Mouse (Mus musculus) erythroblast, embryonic 14.5 days (primary cell): Measurements from ENCODE around the gene Olfr750. TPM values are rescaled to one million over a fixed set of nuclear protein-coding genes. Genes with fewer than 3 reads are reported as not detected.

Experiments
- H3K27me3 ChIP-seq: 2 replicates; pipeline ENCODE4 v1.6.1; 2012; ENCODE audit warnings: inconsistent platforms; ENCODE audit not compliant: control insufficient read depth
- H3K36me3 ChIP-seq: 2 replicates; pipeline ENCODE4 v1.6.1; 2012; ENCODE audit warnings: mild to moderate bottlenecking, inconsistent platforms; ENCODE audit not compliant: control insufficient read depth
- H3K4me1 ChIP-seq: 2 replicates; pipeline ENCODE4 v1.6.1; 2012; ENCODE audit warnings: inconsistent platforms; ENCODE audit not compliant: control insufficient read depth
- H3K4me3 ChIP-seq: replicated peaks from 2 replicates; pipeline ENCODE3; 2012; ENCODE audit warnings: moderate library complexity, mild to moderate bottlenecking, inconsistent platforms
- H3K9me3 ChIP-seq: 2 replicates; pipeline ENCODE4 v1.6.1; 2012; ENCODE audit warnings: low read length, inconsistent platforms, mixed read lengths; ENCODE audit not compliant: control insufficient read depth
- GATA1 ChIP-seq: IDR thresholded peaks from 2 replicates; pipeline ENCODE4 v1.6.1; 2012; ENCODE audit warnings: low read length, inconsistent platforms, mixed read lengths
- TAL1 ChIP-seq: IDR thresholded peaks from 3 replicates; pipeline ENCODE4 v1.6.1; 2012; ENCODE audit warnings: low read length, inconsistent platforms, mixed read lengths
- polyA plus RNA-seq: library from polyadenylated mRNA; stranded (reverse); fragments of >175 nt; gene quantifications from 2 replicates; pipeline ENCODE4 v1.2.3, GENCODE M21; 2012

The Olfr750 gene
- polyA plus RNA-seq, 1 experiment, result not detected

- H3K4me1 ChIP-seq, result no peaks in the 10 kb centered on the region
- H3K9me3 ChIP-seq, result no peaks in the 10 kb centered on the region
- no peaks in the 10 kb centered on the region for H3K27me3 ChIP-seq
- TF ChIP-seq GATA1, result no peak
- TF ChIP-seq TAL1, result no peak
- H3K36me3 ChIP-seq, result no peaks in the 10 kb centered on the region
- no peak overlapping the region for H3K4me3 ChIP-seq
Observed at GRCm38 (mm10) chr14:51047846-51048245, 26.4 kb downstream of the Olfr750 start.

GRCm38 (mm10) chr14:51041769-51042168 is 32.5 kb downstream of the Olfr750 start, which contains the start of gene Rnase9:
TSS of gene Rnase9 (minus strand) at chr14:51041869.
- Histone ChIP-seq H3K4me1 (no peaks in the 10 kb centered on the region), H3K4me3 (no peak within 1 kb of the TSS), H3K36me3 (no peaks in the 10 kb centered on the region), H3K9me3 (no peaks in the 10 kb centered on the region), H3K27me3 (no peaks in the 10 kb centered on the region)
- TF ChIP-seq TAL1 (no peak), GATA1 (no peak)

GRCm38 (mm10) chr14:51036214-51036613 is 38.0 kb downstream of the Olfr750 start:
- Histone ChIP-seq H3K4me3 (no peak overlapping the region), H3K9me3 (no peaks in the 10 kb centered on the region), H3K36me3 (no peaks in the 10 kb centered on the region), H3K4me1 (no peaks in the 10 kb centered on the region), H3K27me3 (no peaks in the 10 kb centered on the region)
- TF ChIP-seq GATA1 (no peak), TAL1 (no peak)

- TF ChIP-seq TAL1 (no peak), GATA1 (no peak)
- Histone ChIP-seq H3K9me3 (no peaks in the 10 kb centered on the region), H3K27me3 (no peaks in the 10 kb centered on the region), H3K36me3 (no peaks in the 10 kb centered on the region), H3K4me1 (no peaks in the 10 kb centered on the region), H3K4me3 (no peak overlapping the region)
Observed at GRCm38 (mm10) chr14:51035206-51035605, 39.0 kb downstream of the Olfr750 start.

GRCm38 (mm10) chr14:51027387-51028155 is 46.7 kb downstream of the Olfr750 start:
- Histone ChIP-seq H3K4me3 (no peak overlapping the region), H3K36me3 (no peaks in the 10 kb centered on the region), H3K27me3 (no peaks in the 10 kb centered on the region), H3K4me1 (0 out of 2 replicates have a peak, but pooled peaks cover 1% of the 10 kb centered on the region), H3K9me3 (no peaks in the 10 kb centered on the region)
- TF ChIP-seq GATA1 (no peak), TAL1 (no peak)

- TF ChIP-seq GATA1 (no peak), TAL1 (no peak)
- Histone ChIP-seq H3K9me3 (no peaks in the 10 kb centered on the region), H3K4me3 (no peak overlapping the region), H3K36me3 (no peaks in the 10 kb centered on the region), H3K27me3 (no peaks in the 10 kb centered on the region), H3K4me1 (0 out of 2 replicates have a peak, but pooled peaks cover 1% of the 10 kb centered on the region)
Observed at GRCm38 (mm10) chr14:51026391-51027133, 47.7 kb downstream of the Olfr750 start.

- no peaks in the 10 kb centered on the region for H3K36me3 ChIP-seq
- TF ChIP-seq TAL1 (no peak), GATA1 (no peak)
- H3K4me1 ChIP-seq, result 0 out of 2 replicates have a peak, but pooled peaks cover 1% of the 10 kb centered on the region
- no peaks in the 10 kb centered on the region for H3K27me3 ChIP-seq
- no peaks in the 10 kb centered on the region for H3K9me3 ChIP-seq
- no peak overlapping the region for H3K4me3 ChIP-seq
Observed at GRCm38 (mm10) chr14:51024820-51025219, 49.4 kb downstream of the Olfr750 start.

- H3K9me3 ChIP-seq, result no peaks in the 10 kb centered on the region
- H3K4me3 ChIP-seq, result no peak overlapping the region
- H3K4me1 ChIP-seq, result 0 out of 2 replicates have a peak, but pooled peaks cover 1% of the 10 kb centered on the region
- TF ChIP-seq GATA1 (no peak), TAL1 (no peak)
- H3K36me3 ChIP-seq, result no peaks in the 10 kb centered on the region
- H3K27me3 ChIP-seq, result no peaks in the 10 kb centered on the region
Observed at GRCm38 (mm10) chr14:51023457-51023856, 50.8 kb downstream of the Olfr750 start.

- no peaks in the 10 kb centered on the region for H3K27me3 ChIP-seq
- peaks cover under 1% of the 10 kb centered on the region; the same call in 1 of the 2 replicates for H3K9me3 ChIP-seq
Observed at GRCm38 (mm10) chr14:51017256-51017655, 57.0 kb downstream of the Olfr750 start.

More at GRCm38 (mm10) chr14:51017256-51017655, 57.0 kb downstream of the Olfr750 start:
- Histone ChIP-seq H3K4me3 (no peak overlapping the region), H3K4me1 (no peaks in the 10 kb centered on the region), H3K36me3 (no peaks in the 10 kb centered on the region)
- TF ChIP-seq GATA1 (no peak), TAL1 (no peak)

Other genes starting within 250 kb of the Olfr750 start
- 0.05 TPM in 1 of 2 replicates, not detected in the other for gene Tep1, start 203.9 kb downstream of the Olfr750 start, polyA plus RNA-seq
- gene Klhl33, start 176.9 kb downstream of the Olfr750 start, polyA plus RNA-seq, result not detected in 2 replicates
- 1.4 and 1.5 TPM in 2 replicates for gene Osgep, start 149.5 kb downstream of the Olfr750 start, polyA plus RNA-seq
- gene Apex1, start 149.5 kb downstream of the Olfr750 start, polyA plus RNA-seq, result 3.3 and 3.7 TPM in 2 replicates
- gene Pip4p1, start 143.6 kb downstream of the Olfr750 start, polyA plus RNA-seq, result 6.3 and 8.9 TPM in 2 replicates
- gene Pnp, start 143.4 kb downstream of the Olfr750 start, polyA plus RNA-seq, result 0.20 and 0.22 TPM in 2 replicates
- gene Gm49342, start 129.9 kb downstream of the Olfr750 start, polyA plus RNA-seq, result not detected in 2 replicates
- not detected in 2 replicates for gene Pnp2, start 118.4 kb downstream of the Olfr750 start, polyA plus RNA-seq
- gene Rnase10, start 66.7 kb downstream of the Olfr750 start, polyA plus RNA-seq, result not detected in 2 replicates
- not detected in 2 replicates for gene Rnase9, start 32.6 kb downstream of the Olfr750 start, polyA plus RNA-seq
- gene Rnase11, start 24.3 kb downstream of the Olfr750 start, polyA plus RNA-seq, result not detected in 2 replicates
- gene Rnase12, start 16.8 kb downstream of the Olfr750 start, polyA plus RNA-seq, result not detected in 2 replicates
- 0.03 TPM in 1 of 2 replicates, not detected in the other for gene Rnase4, start 16.6 kb upstream of the Olfr750 start, polyA plus RNA-seq
- gene Ang, start 16.7 kb upstream of the Olfr750 start, polyA plus RNA-seq, result not detected in 2 replicates
- gene Eddm3b, start 40.0 kb upstream of the Olfr750 start, polyA plus RNA-seq, result not detected in 2 replicates
- 0.09 and 0.10 TPM in 2 replicates for gene Rnase6, start 49.5 kb upstream of the Olfr750 start, polyA plus RNA-seq
- gene Rnase1, start 72.3 kb upstream of the Olfr750 start, polyA plus RNA-seq, result not detected in 2 replicates
- not detected in 2 replicates for gene Rnase2b, start 87.8 kb upstream of the Olfr750 start, polyA plus RNA-seq
- not detected in 2 replicates for gene Ang2, start 124.7 kb upstream of the Olfr750 start, polyA plus RNA-seq
- gene Ear14, start 129.0 kb upstream of the Olfr750 start, polyA plus RNA-seq, result not detected in 2 replicates
- gene Rnase2a, start 181.7 kb upstream of the Olfr750 start, polyA plus RNA-seq, result not detected in 2 replicates